In genomic region chr8:8599931-8600330, GRCm38 (mm10) we compare ENCODE assay signal across 24 mouse cellular contexts.
"Had no signal": no experiment of that assay in that cellular context is flagged by ENCODE, and none has a peak within 500 bp of the region (broad histone marks: within the 10 kb centered on the region; RNA-seq: fewer than 3 reads in every experiment).

No protein-coding gene starts in this region.

- DNase-seq: kidney, postnatal 36 days; layer of hippocampus, postnatal 36 days; liver; lung, adult 18-20 months; lung, postnatal 10 days; lung, postnatal 36 days; retina, postnatal 1 day; right cerebral cortex, postnatal 4 days; thymus, adult 2 months; thymus, postnatal 14 days; thymus, postnatal 4 days had no signal

- H3K9ac ChIP-seq: limb, embryonic 13.5 days; liver, embryonic 12.5 days; liver, embryonic 15.5 days; lung, embryonic 15.5 days; midbrain, embryonic 13.5 days; neural tube, embryonic 13.5 days had no signal

- H3K9me3 ChIP-seq: limb, embryonic 10.5 days; limb, embryonic 13.5 days; liver, embryonic 12.5 days; liver, embryonic 15.5 days; lung, embryonic 15.5 days; megakaryocyte, embryonic 14.5 days; midbrain, embryonic 10.5 days; midbrain, embryonic 13.5 days; neural tube, embryonic 13.5 days had no signal

- H3K27me3 ChIP-seq: liver, embryonic 12.5 days; liver, embryonic 15.5 days; lung, embryonic 15.5 days had no signal

- ATAC-seq: liver, embryonic 12.5 days; midbrain, embryonic 13.5 days; midbrain, embryonic 16.5 days had no signal

- H3K4me2 ChIP-seq: limb, embryonic 13.5 days; liver, embryonic 12.5 days; liver, embryonic 15.5 days; lung, embryonic 15.5 days; midbrain, embryonic 13.5 days; neural tube, embryonic 13.5 days had no signal

- H3K4me3 ChIP-seq: limb, embryonic 10.5 days; limb, embryonic 13.5 days; liver, embryonic 12.5 days; liver, embryonic 15.5 days; lung, embryonic 15.5 days; megakaryocyte, embryonic 14.5 days; midbrain, embryonic 10.5 days; midbrain, embryonic 13.5 days; myocyte; neural tube, embryonic 13.5 days had no signal

- H3K4me1 ChIP-seq: liver, embryonic 12.5 days; liver, embryonic 15.5 days; neural tube, embryonic 13.5 days had no signal

- H3K27ac ChIP-seq: kidney, postnatal 0 days; limb, embryonic 10.5 days; limb, embryonic 13.5 days; liver, embryonic 12.5 days; liver, embryonic 15.5 days; lung, embryonic 15.5 days; midbrain, embryonic 10.5 days; midbrain, embryonic 13.5 days; neural tube, embryonic 13.5 days; stomach, postnatal 0 days had no signal

- H3K36me3 ChIP-seq: limb, embryonic 10.5 days; limb, embryonic 13.5 days; liver, embryonic 12.5 days; liver, embryonic 15.5 days; lung, embryonic 15.5 days; midbrain, embryonic 10.5 days; midbrain, embryonic 13.5 days; neural tube, embryonic 13.5 days had no signal
